Mouse (Mus musculus): ENCODE data around the gene Gm973.

DNA sequence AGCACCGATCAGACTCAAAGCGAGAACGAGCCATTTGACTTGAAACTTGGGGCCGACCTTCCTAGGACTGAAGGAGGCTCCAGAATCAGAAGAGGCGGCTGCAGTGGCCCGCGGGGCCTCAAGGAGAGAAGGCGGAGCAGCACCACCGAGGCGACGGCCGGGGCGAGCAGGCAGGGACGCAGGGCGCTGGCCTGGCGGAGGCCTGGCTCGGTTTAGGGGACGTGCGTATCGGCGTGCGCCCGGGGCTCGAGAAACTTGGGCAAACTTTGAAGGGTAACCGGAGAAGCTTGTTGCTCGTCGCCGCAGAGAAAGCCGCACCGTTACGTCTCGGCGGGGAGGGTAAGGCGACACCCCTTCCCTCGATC, 33.8 kb upstream of the Gm973 start, which contains the start of gene Fzd7:
- TF ChIP-seq CTCF (conservative IDR thresholded peaks at IDR 0.05 in 1 of 2, IDR thresholded peaks at IDR 0.05 in 1 of 2; ENCODE audit: low read depth in 2 of 2, low read length in 2 of 2) (no peak), JUN (IDR thresholded peaks at IDR 0.05; ENCODE audit: insufficient read depth, low read depth, low read length) (no peak), POLR2A (IDR thresholded peaks at IDR 0.05; ENCODE audit: low read depth, low read length) (no peak), EP300 (IDR thresholded peaks at IDR 0.05; ENCODE audit: low read length) (no peak), ZKSCAN1 (IDR thresholded peaks at IDR 0.05; ENCODE audit: borderline replicate concordance, low read depth, low read length) (no peak), RCOR1 (conservative IDR thresholded peaks at IDR 0.05; ENCODE audit: low read depth, low read length) (no peak), USF1 (IDR thresholded peaks at IDR 0.05; ENCODE audit: low read depth, low read length) (no peak)

All from CH12.LX (cell line).